Mouse (Mus musculus) adrenal gland, postnatal 36 days (tissue): ENCODE results near the gene Vmn2r96. TPM values are rescaled to one million over a fixed set of nuclear protein-coding genes. Genes with fewer than 3 reads are reported as not detected.
A peak's percentile ranks its signal among the peaks of the same experiment; 100 is the strongest.
"Not testable (repeated sequence)": the region's sequence is repeated elsewhere in the genome, so short reads cannot be mapped to it uniquely, and the experiment has no call there.

Experiments
- DNase-seq, 2 experiments: peaks; one replicate each; pipeline ENCODE4 v3.0.0; 2021; ENCODE audit warnings: mixed read lengths in 1 of 2
- long read RNA-seq, 2 experiments: library from polyadenylated mRNA; stranded (forward); transcript quantifications; one replicate each; pipeline ENCODE4 v2.0.0; 2021; ENCODE audit warnings: borderline sequencing depth in 2 of 2
- total RNA-seq, 2 experiments: library from RNA; stranded (reverse); gene quantifications; 2 replicates each; pipeline ENCODE4 v1.2.3; 2021

Vmn2r96 gene
- total RNA-seq, result not detected
- long read RNA-seq, experiment 1, result 0 reads
- long read RNA-seq, experiment 2, result 0 reads

DNA sequence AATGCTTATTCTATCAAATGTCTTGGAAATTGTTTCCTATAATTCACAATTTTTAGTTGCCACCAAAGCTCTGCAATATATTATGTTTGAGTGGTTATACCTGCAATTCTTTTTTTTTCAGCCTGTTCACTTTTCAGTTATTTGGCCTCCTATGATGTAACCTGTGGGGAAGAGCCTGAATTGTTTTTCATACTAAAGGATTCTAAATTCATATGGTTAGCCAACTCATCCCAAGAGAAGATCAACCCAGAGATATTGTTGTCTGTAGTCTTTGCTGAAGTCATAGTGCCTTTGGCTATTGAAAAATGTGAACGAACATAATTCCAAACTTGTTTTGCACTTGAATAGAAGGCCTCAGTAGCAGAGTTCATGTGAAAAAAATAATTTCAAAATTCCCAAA is at the start of gene Vmn2r96:
Gene Vmn2r96 (plus strand): TSS at position 301 of the 400 bp plus-strand sequence.
- DNase-seq, result not testable (repeated sequence)

DNA sequence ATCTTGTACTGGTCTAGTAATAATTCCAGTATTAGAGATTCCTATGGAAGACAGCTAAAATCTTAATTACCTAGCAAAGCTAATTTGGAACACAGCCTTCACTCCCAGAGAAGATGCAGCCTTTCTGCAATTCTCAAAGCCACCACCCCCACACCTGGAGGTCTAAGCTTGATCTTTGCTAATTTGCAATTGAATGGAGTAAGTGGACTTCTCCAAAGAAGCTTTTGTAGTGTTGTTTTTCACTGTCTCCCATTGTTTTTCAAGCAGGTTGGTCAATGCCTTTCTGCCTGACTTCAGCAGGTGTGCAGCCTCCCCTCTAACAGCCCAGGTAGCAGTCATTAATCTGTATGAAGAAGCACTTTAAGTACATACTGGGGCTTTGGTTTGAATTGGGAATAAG is 49.6 kb upstream of the Vmn2r96 start:
- DNase-seq, result no peak

DNA sequence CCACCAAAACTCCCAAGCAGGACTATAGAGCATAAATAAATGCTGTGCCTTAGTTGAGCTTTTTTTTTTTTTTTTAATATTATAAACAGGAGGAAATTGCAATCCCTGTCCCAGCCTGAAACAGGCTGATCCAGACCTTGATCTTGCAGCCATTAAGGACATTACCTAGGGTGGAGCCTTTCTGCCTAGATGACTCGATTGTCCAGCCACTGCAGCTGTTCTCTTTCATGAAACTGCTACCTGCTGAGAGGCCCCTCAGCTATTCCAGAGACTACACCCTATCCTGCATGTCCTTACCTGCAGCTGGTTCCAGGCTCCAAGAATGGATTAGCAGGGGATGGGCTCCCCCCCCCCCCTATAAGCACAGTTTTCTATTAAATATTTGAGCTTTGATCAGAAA is 49.0 kb upstream of the Vmn2r96 start:
- no peak for DNase-seq

DNA sequence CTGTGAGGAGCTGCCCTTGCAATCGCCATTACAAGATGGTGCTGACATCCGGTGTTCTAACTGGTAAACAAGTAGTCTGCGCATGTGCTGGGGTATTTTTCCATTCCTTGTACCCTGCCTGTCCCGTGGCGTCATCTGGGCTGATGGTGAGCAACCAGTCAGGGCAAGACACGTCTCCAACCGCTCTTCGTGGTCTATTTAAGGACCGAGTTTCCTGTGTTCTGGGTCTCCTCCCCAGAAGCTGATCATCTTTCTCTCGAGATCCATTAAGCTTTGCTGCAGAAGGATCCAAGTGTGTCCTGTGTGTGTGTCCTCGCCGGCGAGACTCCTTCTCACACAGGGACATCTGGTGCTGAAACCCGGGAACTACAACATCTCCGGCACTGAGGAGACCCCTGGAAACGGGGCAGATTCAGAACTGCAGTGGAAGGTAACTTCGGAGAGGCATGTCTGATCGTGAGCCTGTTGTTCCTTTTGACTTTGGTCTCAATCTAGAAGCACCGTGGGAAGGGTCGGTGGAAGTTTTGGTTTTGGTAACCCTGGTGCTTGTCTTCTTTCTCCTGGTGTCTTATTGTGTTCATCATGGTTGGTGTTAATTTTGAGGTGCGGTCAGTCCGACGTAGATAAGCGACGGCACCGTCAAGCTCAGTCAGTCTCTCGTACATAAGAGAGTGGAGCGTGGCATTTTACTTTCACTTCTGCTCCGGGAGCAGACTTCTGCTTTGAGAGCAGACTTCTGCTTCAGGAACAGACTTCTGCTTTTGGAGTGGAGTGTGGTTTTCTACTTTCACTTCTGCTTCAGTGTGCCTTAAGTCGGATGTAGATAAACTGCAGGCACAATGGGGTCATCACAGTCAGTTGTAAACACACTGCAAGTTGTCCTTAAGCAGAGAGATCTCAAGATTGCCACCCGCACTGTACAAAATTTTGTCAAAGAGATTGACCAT is 14.5 kb upstream of the Vmn2r96 start:
- peak in 1 of 2 experiments; percentile 1 for DNase-seq

DNA sequence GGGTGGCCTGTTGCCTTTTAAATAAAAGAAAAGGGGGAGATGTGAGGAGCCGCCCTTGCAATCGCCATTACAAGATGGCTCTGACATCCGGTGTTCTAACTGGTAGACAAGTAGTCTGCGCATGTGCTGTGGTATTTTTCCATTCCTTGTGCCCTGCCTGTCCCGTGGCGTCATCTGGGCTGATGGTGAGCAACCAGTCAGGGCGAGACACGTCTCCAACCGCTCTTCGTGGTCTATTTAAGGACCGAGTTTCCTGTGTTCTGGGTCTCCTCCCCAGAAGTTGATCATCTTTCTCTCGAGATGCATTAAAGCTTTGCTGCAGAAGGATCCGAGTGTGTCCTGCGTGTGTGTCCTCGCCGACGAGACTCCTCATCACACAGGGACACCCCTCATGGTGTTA is 6.8 kb upstream of the Vmn2r96 start:
- DNase-seq, result not testable (repeated sequence)

DNA sequence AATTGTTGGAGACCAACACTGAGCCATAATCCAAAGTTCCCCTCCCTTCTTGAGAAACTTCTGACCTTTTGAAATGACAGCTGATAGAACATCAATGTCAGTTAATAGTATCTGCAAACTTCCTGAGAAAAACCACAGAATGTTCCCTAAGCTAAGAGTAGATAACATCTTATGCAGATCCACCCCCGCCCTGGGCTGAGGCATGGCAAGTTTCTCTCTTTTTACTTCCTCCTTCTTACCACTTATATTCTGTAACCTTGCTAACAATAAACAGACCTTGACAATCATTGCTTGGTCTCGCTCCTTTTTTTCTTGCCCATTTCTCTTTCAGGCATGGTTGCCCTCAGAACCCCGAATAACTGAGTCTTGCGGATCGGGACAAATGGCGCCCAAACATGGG is 42.2 kb downstream of the Vmn2r96 start:
- not testable (repeated sequence) for DNase-seq

DNA sequence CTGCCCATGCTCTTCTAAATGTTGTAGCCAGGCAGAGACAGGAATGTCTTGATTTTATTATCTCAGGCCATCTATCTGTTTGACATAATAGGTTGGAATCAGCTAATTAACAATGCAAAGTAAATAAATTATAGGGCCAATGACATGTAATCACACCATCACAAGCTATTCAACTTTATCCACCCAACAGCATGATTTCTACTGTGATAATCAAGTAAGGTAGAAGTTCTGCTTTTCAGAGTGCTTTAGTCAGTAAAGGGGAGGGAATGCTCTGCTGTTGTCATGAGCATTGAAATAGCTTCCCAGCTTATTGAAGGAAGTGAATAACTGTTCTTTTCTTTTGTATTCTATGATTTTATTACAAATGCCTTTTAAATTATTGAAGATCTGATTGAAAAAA is 53.6 kb downstream of the Vmn2r96 start:
- no peak for DNase-seq

Other genes with a start within 250 kb of the Vmn2r96 start
- gene Vmn2r95, start 149.1 kb upstream of the Vmn2r96 start, total RNA-seq, result not detected